Mouse (Mus musculus) lung, adult 2 months (tissue): Measurements from ENCODE around the gene Stk38l.

ENCODE experiments used
- CTCF ChIP-seq: fragments of 200-500 bp; IDR thresholded peaks from 2 replicates; pipeline ENCODE4 v1.5.1; 2011; ENCODE audit warnings: mild to moderate bottlenecking, low read length, control low read depth; ENCODE audit not compliant: insufficient read depth
- POLR2A ChIP-seq: fragments of 200-500 bp; IDR thresholded peaks from 2 replicates; pipeline ENCODE4 v1.6.1; 2011; ENCODE audit warnings: low read depth, mild to moderate bottlenecking, control low read depth, low read length, borderline replicate concordance; ENCODE audit errors: extremely low read depth

- no peak for TF ChIP-seq CTCF
- TF ChIP-seq POLR2A, result no peak
Observed at GRCm38 (mm10) chr6:146686463-146687196, 38.2 kb upstream of the Stk38l start.
